Mouse (Mus musculus) retina, embryonic 14.5 days (tissue): ENCODE measurements around the gene Wbp4.
"Not testable (repeated sequence)": the region's sequence is repeated elsewhere in the genome, so short reads cannot be mapped to it uniquely, and the experiment has no call there.

Source experiments
- DNase-seq: peaks from one replicate; pipeline ENCODE4 v3.0.0-alpha.2; 2015; ENCODE audit warnings: low spot score

Gene Wbp4

GRCm38 (mm10) chr14:79507846-79508245, 26.5 kb upstream of the Wbp4 start:
- no peak for DNase-seq

GRCm38 (mm10) chr14:79506207-79506606, 24.9 kb upstream of the Wbp4 start:
- no peak for DNase-seq

- no peak for DNase-seq
Observed at GRCm38 (mm10) chr14:79504246-79505006, 23.1 kb upstream of the Wbp4 start.

DNA sequence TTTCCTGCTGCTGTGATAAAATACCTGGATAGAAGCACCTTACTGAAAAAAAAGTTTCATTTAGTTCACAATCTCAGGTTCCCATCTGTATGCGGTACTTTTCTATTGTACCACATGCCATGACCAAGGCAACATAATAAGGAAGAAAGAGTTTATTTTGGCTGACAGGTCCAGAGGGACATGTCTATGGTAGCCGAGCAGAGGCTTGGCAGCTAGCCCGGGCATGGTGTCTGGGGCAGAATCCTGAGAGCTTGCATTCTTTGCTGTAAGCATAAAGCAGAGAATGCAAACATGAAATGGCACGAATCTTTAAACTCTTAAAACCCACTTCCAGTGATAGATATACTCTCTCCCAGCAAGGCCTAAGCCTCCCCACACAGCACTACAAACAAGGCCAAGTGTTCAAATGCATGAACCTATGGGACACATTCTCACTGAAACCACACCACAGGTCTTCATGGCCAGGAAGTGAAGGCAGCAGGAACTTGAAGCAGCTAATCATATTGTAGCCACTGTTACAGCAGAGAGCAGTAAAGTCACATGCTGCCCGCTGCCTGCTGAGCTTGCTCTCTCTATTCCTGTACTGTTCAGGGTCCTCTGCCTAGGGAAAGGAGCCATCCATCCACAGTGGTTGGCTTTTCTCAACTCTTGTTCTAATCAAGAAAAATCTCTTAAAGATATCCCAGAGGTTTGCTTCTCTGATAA, 22.2 kb upstream of the Wbp4 start:
- DNase-seq, result no peak

DNA sequence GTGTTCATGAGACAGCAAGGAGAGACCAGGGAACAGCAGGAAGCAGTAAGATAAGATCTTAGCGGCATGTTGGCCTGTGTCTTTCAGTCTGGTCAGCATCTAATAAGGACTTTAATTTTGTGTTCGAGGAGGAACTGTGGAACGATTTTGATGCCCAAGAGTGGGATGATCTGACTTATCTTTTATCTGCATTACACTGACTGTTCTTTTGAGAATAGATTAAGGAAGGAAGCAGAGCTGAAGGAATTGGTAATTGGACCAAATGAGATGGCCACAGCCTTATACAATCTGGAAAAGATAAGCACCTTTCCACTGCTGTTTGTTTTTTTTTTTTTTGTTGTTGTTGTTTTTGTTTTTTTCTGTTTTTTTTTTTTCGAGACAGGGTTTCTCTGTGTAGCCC, 19.4 kb upstream of the Wbp4 start:
- no peak for DNase-seq

GRCm38 (mm10) chr14:79499326-79499725, 18.0 kb upstream of the Wbp4 start:
- DNase-seq, result no peak

- no peak for DNase-seq
Observed at GRCm38 (mm10) chr14:79494349-79494748, 13.0 kb upstream of the Wbp4 start.

- no peak for DNase-seq
Observed at GRCm38 (mm10) chr14:79490246-79490645, 8.9 kb upstream of the Wbp4 start.

- DNase-seq, result no peak
Observed at GRCm38 (mm10) chr14:79489150-79489549, 7.8 kb upstream of the Wbp4 start.

DNA sequence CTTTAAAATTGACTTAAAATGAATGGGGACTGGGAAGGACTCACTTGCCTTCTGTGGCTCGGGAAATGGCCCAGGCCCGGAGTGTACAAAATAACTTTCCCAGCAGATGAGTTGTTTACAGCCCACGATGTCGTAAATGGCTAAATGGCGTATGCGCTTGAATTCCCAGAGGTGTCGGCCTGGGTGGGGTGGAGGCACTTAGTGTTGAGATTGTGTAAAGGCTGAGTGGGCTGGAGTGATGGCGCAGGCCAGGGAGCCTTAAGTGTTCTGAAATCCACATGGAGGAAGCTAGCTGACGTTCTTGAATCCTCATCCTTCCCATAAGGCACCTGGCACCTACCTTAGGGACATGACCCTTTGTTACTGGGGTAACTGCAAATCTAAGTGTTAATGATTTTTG, 7.2 kb upstream of the Wbp4 start:
- DNase-seq, result peak; percentile 36

DNA sequence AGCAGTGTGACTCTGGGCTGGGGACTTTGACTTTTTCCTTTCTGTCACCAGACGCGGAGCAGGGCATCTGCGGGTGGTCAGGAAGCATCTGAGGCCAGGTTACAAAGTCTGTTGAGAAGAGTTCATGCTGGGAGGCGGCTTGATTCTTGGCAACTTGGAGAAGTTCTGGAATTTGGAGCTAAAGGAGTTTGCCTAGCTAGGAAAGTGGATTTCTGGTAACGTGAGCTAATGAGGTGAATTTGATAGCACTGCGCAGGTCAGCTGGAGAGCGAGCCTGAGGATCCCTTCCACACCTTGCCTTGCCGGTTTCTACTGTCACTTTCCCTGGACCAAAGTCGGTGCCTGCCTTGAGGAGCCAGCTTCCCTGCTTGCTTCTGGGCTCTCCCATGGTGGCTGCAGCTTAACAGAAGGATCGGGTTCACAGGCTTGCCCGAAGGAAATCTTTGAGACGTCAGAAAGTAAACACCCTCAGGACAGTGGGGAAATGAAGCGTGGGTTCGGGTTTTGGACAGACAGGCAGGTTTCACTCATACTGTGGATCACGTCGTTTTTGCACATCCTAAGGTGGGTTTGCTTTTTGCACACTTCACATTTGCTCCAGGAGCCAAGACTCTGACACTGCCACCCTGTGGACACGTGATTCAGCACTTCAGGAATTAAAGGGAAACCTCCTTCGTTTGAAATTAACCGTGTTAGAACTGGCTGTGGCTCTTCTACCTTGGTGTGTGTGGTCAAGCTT, 5.8 kb upstream of the Wbp4 start:
- DNase-seq, result peak; percentile 59

DNA sequence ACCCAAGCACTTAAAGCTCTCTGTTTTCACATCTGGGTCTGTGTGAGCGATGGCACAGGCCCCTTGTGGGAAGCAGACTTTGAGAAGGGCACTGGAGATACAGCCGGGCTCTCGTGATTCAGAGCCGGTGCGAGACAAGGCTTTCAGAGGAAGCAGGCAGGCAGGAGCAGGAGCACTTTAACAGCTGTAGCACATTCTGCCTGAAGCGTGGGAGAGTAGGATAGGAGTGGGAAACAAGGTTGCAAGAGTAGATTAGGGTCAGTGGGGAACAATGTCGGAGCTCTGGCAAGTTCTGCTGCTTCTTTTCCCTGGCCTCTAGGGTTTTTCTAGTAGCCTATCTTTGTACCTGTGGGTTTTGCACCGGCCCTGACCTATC, 5.3 kb upstream of the Wbp4 start:
- peak; percentile 8 for DNase-seq

GRCm38 (mm10) chr14:79483611-79484120, 2.3 kb upstream of the Wbp4 start:
- no peak for DNase-seq

DNA sequence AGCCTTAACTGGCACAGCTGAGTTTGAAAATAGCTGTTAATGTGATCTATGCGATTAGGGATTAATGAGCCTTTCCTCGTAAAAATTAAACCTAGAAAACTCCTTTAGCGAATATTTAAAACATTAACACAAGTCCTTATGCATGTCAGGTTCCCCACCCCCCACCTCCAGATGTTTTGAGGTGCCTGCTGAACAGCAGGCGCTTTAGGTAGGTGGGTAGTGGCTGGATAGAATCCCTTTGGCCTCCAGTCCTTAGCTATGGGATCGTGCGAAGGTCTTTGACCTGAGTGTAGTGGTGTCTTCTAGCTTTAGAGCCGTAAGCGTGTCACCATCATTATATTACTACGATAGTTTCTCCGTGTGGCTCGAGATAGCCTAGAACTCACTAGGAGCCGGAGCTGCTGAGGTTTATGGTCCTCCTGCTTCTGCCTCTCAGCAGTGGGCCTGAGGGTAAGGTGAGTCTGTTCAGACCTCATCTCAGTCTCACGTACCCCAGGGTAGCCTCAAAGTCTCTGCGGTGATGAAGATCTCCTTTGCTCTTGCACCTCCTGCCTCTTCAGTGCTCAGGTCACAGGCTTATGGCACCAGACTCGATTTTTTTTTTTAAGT, 1.5 kb upstream of the Wbp4 start:
- peak; percentile 34 for DNase-seq

GRCm38 (mm10) chr14:79482251-79482661, 936 bp upstream of the Wbp4 start:
- peak; percentile 68 for DNase-seq

DNA sequence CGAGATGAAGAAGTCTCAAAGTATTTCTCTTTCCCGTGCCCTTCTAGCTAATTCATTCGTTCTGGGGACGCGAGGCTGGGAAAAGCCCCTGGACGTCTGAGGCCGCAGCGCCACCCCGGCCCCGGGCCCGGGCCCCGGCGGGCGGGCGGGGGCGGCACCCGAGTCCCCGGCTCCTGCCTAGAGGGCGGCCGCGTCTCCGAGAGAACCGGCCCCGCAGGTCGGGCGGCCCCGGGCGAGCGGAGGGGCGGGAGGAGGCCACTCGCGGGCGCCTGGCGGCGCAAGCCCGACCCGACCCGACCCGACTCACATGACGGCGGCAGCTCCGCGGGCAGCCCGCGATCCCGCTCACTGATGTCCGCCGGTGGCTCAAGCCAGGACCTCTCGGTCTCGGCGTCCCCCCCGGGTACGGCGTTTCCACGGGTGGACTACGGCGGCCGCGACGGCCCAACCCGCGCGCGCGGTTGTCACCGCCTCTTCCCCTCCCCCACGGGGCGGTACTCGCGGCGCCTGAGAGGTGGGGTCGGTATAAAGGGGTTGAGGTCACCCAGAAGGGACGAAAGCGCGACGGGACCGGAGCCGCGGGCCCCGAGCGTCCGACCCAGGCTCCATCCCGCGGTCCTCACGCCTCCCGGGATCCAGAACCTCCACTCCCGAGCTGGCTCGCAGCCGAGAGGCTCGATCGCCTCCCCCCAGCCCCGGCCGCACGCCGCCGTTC, 539 bp downstream of the Wbp4 start, which contains the start of gene Elf1:
Gene Elf1, plus strand, starts transcription at position 571 of the 715 bp plus-strand sequence.
- peak; percentile 91 for DNase-seq

- no peak for DNase-seq
Observed at GRCm38 (mm10) chr14:79473384-79473783, 7.9 kb downstream of the Wbp4 start.

DNA sequence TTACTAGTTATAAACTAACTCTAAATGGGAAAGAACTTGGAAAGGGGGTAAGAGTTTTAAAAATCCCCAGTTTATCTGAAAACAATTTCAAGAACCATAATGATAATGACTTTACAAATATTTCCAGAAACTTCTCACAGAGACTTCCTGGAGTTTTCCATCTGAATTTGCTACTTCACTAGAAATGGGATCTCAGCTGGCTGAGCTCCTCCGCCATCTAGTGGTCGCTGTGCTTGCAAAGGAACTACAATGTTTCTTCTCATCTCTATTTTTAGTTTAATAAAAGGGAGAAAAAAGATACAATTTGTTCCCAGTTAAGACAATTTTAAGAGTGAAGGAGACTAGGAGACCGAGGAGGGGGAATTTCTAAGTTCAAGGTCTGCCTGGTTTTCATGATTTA, 13.7 kb downstream of the Wbp4 start:
- DNase-seq, result peak; percentile 75

DNA sequence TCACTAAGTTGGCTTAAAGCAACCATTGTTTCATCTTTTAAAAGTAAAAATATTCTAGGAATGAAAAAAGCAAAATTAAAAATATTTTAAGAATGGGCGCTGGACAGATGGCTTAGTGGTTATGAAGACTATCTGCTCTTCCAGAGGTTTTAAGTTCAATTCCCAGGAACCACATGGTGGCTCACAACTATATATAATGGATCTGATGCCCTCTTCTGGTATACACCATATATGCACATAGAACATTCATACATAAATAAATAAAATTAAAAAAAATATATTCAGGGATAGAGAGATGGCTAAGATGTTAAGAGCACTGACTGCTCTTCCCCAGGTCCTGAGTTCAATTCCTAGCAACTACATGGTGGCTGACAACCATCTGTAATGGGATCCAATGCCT, 15.7 kb downstream of the Wbp4 start:
- DNase-seq, result no peak

DNA sequence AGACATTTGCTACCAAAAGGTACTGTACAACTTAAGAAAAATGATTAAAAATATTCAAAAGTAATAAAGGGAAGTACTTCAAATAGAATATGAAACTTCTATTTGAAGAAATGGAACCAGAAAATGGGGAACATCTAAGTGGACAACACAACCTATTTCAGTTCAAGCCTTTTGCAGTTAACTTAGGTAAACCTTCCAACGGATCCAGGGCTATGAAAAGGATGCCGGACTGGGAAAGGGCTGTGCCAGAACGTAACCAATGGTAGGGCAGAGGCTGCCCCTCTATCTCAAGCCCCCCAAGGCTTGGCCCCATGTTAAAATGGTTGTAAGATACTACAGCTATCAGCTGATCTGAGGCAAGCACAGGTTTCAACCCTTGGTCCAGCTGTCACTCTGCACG, 20.3 kb downstream of the Wbp4 start:
- no peak for DNase-seq

- DNase-seq, result no peak
Observed at GRCm38 (mm10) chr14:79460401-79460800, 20.9 kb downstream of the Wbp4 start.

DNA sequence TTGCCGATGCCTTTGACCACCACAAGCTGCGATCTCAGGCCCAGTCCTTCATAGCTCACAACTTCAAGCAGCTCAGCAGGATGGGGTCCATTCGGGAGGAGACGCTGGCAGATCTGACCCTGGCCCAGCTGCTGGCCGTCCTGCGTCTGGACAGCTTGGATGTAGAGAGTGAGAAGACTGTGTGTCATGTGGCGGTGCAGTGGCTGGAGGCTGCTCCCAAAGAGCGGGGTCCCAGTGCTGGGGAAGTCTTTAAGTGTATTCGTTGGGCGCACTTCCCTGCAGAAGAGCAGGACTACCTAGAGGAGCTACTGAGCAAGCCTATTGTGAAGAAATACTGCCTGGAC, 28.8 kb downstream of the Wbp4 start:
- DNase-seq, result not testable (repeated sequence)
